Mouse (Mus musculus): ENCODE measurements around the gene Sla2. TPM values are rescaled to one million over a fixed set of nuclear protein-coding genes. Genes with fewer than 3 reads are reported as not detected.
A peak's percentile ranks its signal among the peaks of the same experiment; 100 is the strongest.
"Not testable (repeated sequence)": the region's sequence is repeated elsewhere in the genome, so short reads cannot be mapped to it uniquely, and the experiment has no call there.

Gene Sla2
- total and polyA plus RNA-seq, 3 experiments, result 1.1 to 3.8 (median 1.4) TPM

DNA sequence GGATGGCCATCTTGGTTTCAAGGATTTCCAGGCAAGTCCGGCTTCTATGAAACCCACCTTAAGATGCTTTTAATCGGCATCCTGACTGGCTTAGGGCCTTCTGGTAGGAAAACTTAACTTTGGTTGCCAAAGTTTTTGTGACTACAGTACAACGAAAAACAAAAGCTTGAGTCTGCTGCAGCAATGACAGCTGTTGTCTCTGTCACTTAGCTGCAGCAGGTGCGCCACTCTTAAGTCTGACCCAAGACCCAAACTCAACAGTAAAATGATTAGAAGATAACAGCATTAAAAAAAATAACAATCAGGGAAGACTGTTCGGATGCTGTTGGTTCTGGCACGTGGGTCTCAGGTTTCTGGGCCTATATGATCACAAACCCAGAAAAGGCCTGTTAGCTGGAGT is 48.2 kb downstream of the Sla2 start:
- Histone ChIP-seq H3K9ac (ENCODE audit: insufficient read depth, low read depth) (no peak overlapping the region), H3K27me3 (replicated peaks) (no peaks in the 10 kb centered on the region), H3K4me2 (ENCODE audit: insufficient read depth, low read depth, poor library complexity, severe bottlenecking) (no peak overlapping the region), H3K79me2 (replicated peaks; ENCODE audit: control insufficient read depth, extremely low read depth, insufficient read depth, poor library complexity, severe bottlenecking) (peaks cover 18% of the 10 kb centered on the region; the same call in 1 of the 2 replicates), H3K36me3 (replicated peaks in 1 of 2; ENCODE audit: control insufficient read depth in 1 of 2, insufficient read depth in 1 of 2, low read length in 1 of 2) (peaks cover 0 to 19% of the 10 kb centered on the region in 2 experiments), H3K9me3 (replicated peaks; ENCODE audit: low read length) (no peaks in the 10 kb centered on the region), H3K4me1 (ENCODE audit: control insufficient read depth in 1 of 2, insufficient read depth in 2 of 2) (peaks cover 4 to 31% of the 10 kb centered on the region in 2 experiments), H3K27ac (ENCODE audit: insufficient read depth, low read depth) (no peak overlapping the region), H3K4me3 (replicated peaks in 1 of 3; ENCODE audit: low read depth in 2 of 3, low read length in 2 of 3, poor library complexity in 1 of 3) (no peak overlapping the region)
- no peak for DNase-seq (ENCODE audit: extremely low read depth)
- in situ Hi-C loops (cut with MboI; ENCODE audit: low pct_ligation_motif_present, low pct_unique_long_range_greater_than_20kb, low sequenced_read_pairs), result no loop called here
- dilution Hi-C loops (cut with MboI; ENCODE audit: extremely low pct_ligation_motif_present, extremely low pct_unique_long_range_greater_than_20kb, low sequenced_read_pairs), result no loop called here
- TF ChIP-seq NRF1 (IDR thresholded peaks at IDR 0.05; ENCODE audit: low read depth, low read length) (no peak), POLR2AphosphoS2 (IDR thresholded peaks at IDR 0.05; ENCODE audit: low read depth, low read length) (no peak), POLR2A (IDR thresholded peaks at IDR 0.05; ENCODE audit: low read depth, low read length) (no peak), ZC3H11A (IDR thresholded peaks at IDR 0.05; ENCODE audit: low read depth, low read length) (no peak), ZKSCAN1 (IDR thresholded peaks at IDR 0.05; ENCODE audit: borderline replicate concordance, low read depth, low read length) (no peak), GABPA (IDR thresholded peaks at IDR 0.05; ENCODE audit: insufficient replicate concordance, low read depth, low read length) (no peak), MXI1 (IDR thresholded peaks at IDR 0.05; ENCODE audit: low read depth, low read length) (no peak), TBP (conservative IDR thresholded peaks at IDR 0.05; ENCODE audit: low read depth, low read length) (no peak)

DNA sequence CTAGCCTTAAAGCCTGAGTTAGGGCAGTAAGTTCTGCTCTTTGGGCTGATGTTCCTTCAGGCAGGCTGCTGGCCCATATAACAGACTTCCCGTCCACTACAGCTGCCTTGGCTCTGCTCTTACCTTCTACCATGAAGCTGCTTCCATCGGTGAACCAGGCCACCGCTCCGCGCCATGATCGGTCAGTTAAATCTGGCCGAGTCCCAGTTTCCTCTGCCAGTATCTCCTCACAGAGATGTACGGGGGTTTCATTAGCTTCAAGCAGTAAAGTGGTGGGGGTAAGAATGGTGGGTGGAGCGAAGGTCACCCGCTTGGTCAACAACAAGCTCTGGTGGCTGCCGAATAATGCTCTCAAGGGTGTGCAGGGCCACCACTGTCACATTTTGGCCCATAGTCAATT is 52.7 kb downstream of the Sla2 start:
- no peak overlapping the region for H3K4me2 ChIP-seq (ENCODE audit: insufficient read depth, low read depth, poor library complexity, severe bottlenecking)
- dilution Hi-C loops (cut with MboI; ENCODE audit: extremely low pct_ligation_motif_present, extremely low pct_unique_long_range_greater_than_20kb, low sequenced_read_pairs) (no loop called here), in situ Hi-C loops (cut with MboI; ENCODE audit: low pct_ligation_motif_present, low pct_unique_long_range_greater_than_20kb, low sequenced_read_pairs) (no loop called here)
- H3K36me3 ChIP-seq (replicated peaks in 1 of 2; ENCODE audit: control insufficient read depth in 1 of 2, insufficient read depth in 1 of 2, low read length in 1 of 2), result peaks cover 0 to 28% of the 10 kb centered on the region in 2 experiments
- H3K27ac ChIP-seq (ENCODE audit: insufficient read depth, low read depth), result no peak overlapping the region
- H3K4me1 ChIP-seq (ENCODE audit: control insufficient read depth in 1 of 2, insufficient read depth in 2 of 2), result peaks cover 2 to 4% of the 10 kb centered on the region in 2 experiments; a peak in 3 of 4 replicates
- H3K9me3 ChIP-seq (replicated peaks; ENCODE audit: low read length), result peaks cover 4% of the 10 kb centered on the region
- no peaks in the 10 kb centered on the region for H3K79me2 ChIP-seq (replicated peaks; ENCODE audit: control insufficient read depth, extremely low read depth, insufficient read depth, poor library complexity, severe bottlenecking)
- no peak for TF ChIP-seq ELF1 (IDR thresholded peaks at IDR 0.05; ENCODE audit: low read depth, low read length)
- H3K4me3 ChIP-seq (replicated peaks in 1 of 3; ENCODE audit: low read depth in 2 of 3, low read length in 2 of 3, poor library complexity in 1 of 3), result no peak overlapping the region
- H3K27me3 ChIP-seq (replicated peaks), result no peaks in the 10 kb centered on the region
- DNase-seq (ENCODE audit: extremely low read depth), result no peak
- no peak overlapping the region for H3K9ac ChIP-seq (ENCODE audit: insufficient read depth, low read depth)

DNA sequence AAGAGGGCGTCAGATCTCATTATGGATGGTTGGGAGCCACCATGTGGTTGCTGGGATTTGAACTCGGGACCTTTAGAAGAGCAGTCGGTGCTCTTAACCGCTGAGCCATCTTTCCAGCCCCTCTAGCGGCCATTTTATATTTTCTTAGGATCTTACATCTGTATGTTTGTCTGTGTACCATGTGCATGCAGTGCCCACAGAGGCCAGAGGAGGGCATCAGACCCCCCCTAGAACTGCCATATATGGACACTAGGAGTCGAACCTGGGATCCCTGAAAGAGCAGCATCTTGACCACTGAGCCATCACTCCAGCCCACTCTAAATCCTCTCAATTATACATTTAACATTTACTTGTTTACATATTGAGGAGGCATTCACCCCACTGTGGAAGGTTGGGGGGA is 61.9 kb downstream of the Sla2 start:
- in situ Hi-C loops (cut with MboI; ENCODE audit: low pct_ligation_motif_present, low pct_unique_long_range_greater_than_20kb, low sequenced_read_pairs); H3K9me3 ChIP-seq (replicated peaks; ENCODE audit: low read length); H3K27ac ChIP-seq (ENCODE audit: insufficient read depth, low read depth); DNase-seq (ENCODE audit: extremely low read depth); H3K79me2 ChIP-seq (replicated peaks; ENCODE audit: control insufficient read depth, extremely low read depth, insufficient read depth, poor library complexity, severe bottlenecking); H3K4me2 ChIP-seq (ENCODE audit: insufficient read depth, low read depth, poor library complexity, severe bottlenecking); H3K27me3 ChIP-seq (replicated peaks); H3K4me1 ChIP-seq (ENCODE audit: control insufficient read depth in 1 of 2, insufficient read depth in 2 of 2); dilution Hi-C loops (cut with MboI; ENCODE audit: extremely low pct_ligation_motif_present, extremely low pct_unique_long_range_greater_than_20kb, low sequenced_read_pairs); H3K9ac ChIP-seq (ENCODE audit: insufficient read depth, low read depth); H3K36me3 ChIP-seq (replicated peaks in 1 of 2; ENCODE audit: control insufficient read depth in 1 of 2, insufficient read depth in 1 of 2, low read length in 1 of 2); H3K4me3 ChIP-seq (replicated peaks in 1 of 3; ENCODE audit: low read depth in 2 of 3, low read length in 2 of 3, poor library complexity in 1 of 3): not testable (repeated sequence)
- 0 out of 4 replicates have a peak, but pooled peaks of 1 of the 2 experiments have one; percentile 3 for TF ChIP-seq CTCF (conservative IDR thresholded peaks at IDR 0.05 in 1 of 2, IDR thresholded peaks at IDR 0.05 in 1 of 2; ENCODE audit: low read depth in 2 of 2, low read length in 2 of 2)

Other genes starting within 250 kb of the Sla2 start
- gene Myl9, start 111.8 kb downstream of the Sla2 start, total RNA-seq (2012; rRNA removed), result not detected in 2 replicates
- not detected in 2 replicates for gene Myl9, start 111.8 kb downstream of the Sla2 start, total RNA-seq (2014; rRNA removed)
- gene Myl9, start 111.8 kb downstream of the Sla2 start, polyA plus RNA-seq (2012; ENCODE audit: insufficient read length, low read depth), result not detected in 2 replicates
- gene Tgif2, start 47.2 kb downstream of the Sla2 start, total RNA-seq (2012; rRNA removed), result 10.4 and 12.2 TPM in 2 replicates
- 10.3 TPM in 2 replicates for gene Tgif2, start 47.2 kb downstream of the Sla2 start, total RNA-seq (2014; rRNA removed)
- 11.1 and 11.3 TPM in 2 replicates for gene Tgif2, start 47.2 kb downstream of the Sla2 start, polyA plus RNA-seq (2012; ENCODE audit: insufficient read length, low read depth)
- 0.63 and 0.72 TPM in 2 replicates for gene 4930518I15Rik, start 29.2 kb downstream of the Sla2 start, total RNA-seq (2012; rRNA removed)
- gene 4930518I15Rik, start 29.2 kb downstream of the Sla2 start, total RNA-seq (2014; rRNA removed), result 0.35 and 0.51 TPM in 2 replicates
- 0.30 and 0.81 TPM in 2 replicates for gene 4930518I15Rik, start 29.2 kb downstream of the Sla2 start, polyA plus RNA-seq (2012; ENCODE audit: insufficient read length, low read depth)
- 111 and 146 TPM in 2 replicates for gene Rab5if, start 24.1 kb downstream of the Sla2 start, total RNA-seq (2012; rRNA removed)
- 182 and 186 TPM in 2 replicates for gene Rab5if, start 24.1 kb downstream of the Sla2 start, total RNA-seq (2014; rRNA removed)
- gene Rab5if, start 24.1 kb downstream of the Sla2 start, polyA plus RNA-seq (2012; ENCODE audit: insufficient read length, low read depth), result 174 and 205 TPM in 2 replicates
- gene Ndrg3, start 104.9 kb upstream of the Sla2 start, total RNA-seq (2012; rRNA removed), result 20.9 and 21.8 TPM in 2 replicates
- gene Ndrg3, start 104.9 kb upstream of the Sla2 start, total RNA-seq (2014; rRNA removed), result 12.9 and 16.6 TPM in 2 replicates
- 27.5 and 34.3 TPM in 2 replicates for gene Ndrg3, start 104.9 kb upstream of the Sla2 start, polyA plus RNA-seq (2012; ENCODE audit: insufficient read length, low read depth)
- 23.2 and 23.4 TPM in 2 replicates for gene Dsn1, start 120.0 kb upstream of the Sla2 start, total RNA-seq (2012; rRNA removed)
- gene Dsn1, start 120.0 kb upstream of the Sla2 start, total RNA-seq (2014; rRNA removed), result 34.3 and 38.0 TPM in 2 replicates
- 25.6 and 26.5 TPM in 2 replicates for gene Dsn1, start 120.0 kb upstream of the Sla2 start, polyA plus RNA-seq (2012; ENCODE audit: insufficient read length, low read depth)
- 1.0 and 2.0 TPM in 2 replicates for gene Soga1, start 192.1 kb upstream of the Sla2 start, total RNA-seq (2012; rRNA removed)
- gene Soga1, start 192.1 kb upstream of the Sla2 start, total RNA-seq (2014; rRNA removed), result 0.31 and 0.39 TPM in 2 replicates
- 1.8 and 2.0 TPM in 2 replicates for gene Soga1, start 192.1 kb upstream of the Sla2 start, polyA plus RNA-seq (2012; ENCODE audit: insufficient read length, low read depth)
- not detected in 2 replicates for gene Tldc2, start 199.9 kb upstream of the Sla2 start, total RNA-seq (2012; rRNA removed)
- not detected in 2 replicates for gene Tldc2, start 199.9 kb upstream of the Sla2 start, total RNA-seq (2014; rRNA removed)
- gene Tldc2, start 199.9 kb upstream of the Sla2 start, polyA plus RNA-seq (2012; ENCODE audit: insufficient read length, low read depth), result not detected in 2 replicates
- 32.8 and 33.2 TPM in 2 replicates for gene Samhd1, start 248.1 kb upstream of the Sla2 start, total RNA-seq (2012; rRNA removed)
- gene Samhd1, start 248.1 kb upstream of the Sla2 start, total RNA-seq (2014; rRNA removed), result 67.9 and 79.7 TPM in 2 replicates
- gene Samhd1, start 248.1 kb upstream of the Sla2 start, polyA plus RNA-seq (2012; ENCODE audit: insufficient read length, low read depth), result 79.5 and 81.1 TPM in 2 replicates